Mouse (Mus musculus) lung, adult 2 months (tissue): Measurements from ENCODE around the gene Mab21l3. TPM values are rescaled to one million over a fixed set of nuclear protein-coding genes. Genes with fewer than 3 reads are reported as not detected.
A peak's percentile ranks its signal among the peaks of the same experiment; 100 is the strongest.

Experiments used
- DNase-seq: peaks from one replicate; pipeline ENCODE4 v3.0.0; 2022
- H3K4me1 ChIP-seq: fragments of 200-500 bp; 2 replicates; pipeline ENCODE4 v1.6.1; 2011; ENCODE audit warnings: low read length; ENCODE audit not compliant: control insufficient read depth, insufficient read depth
- H3K4me3 ChIP-seq: fragments of 200-500 bp; replicated peaks from 2 replicates; pipeline ENCODE3; 2011; ENCODE audit warnings: low read depth, mild to moderate bottlenecking, control low read depth, low read length; ENCODE audit errors: extremely low read depth
- CTCF ChIP-seq: fragments of 200-500 bp; IDR thresholded peaks from 2 replicates; pipeline ENCODE4 v1.5.1; 2011; ENCODE audit warnings: mild to moderate bottlenecking, low read length, control low read depth; ENCODE audit not compliant: insufficient read depth
- POLR2A ChIP-seq: fragments of 200-500 bp; IDR thresholded peaks from 2 replicates; pipeline ENCODE4 v1.6.1; 2011; ENCODE audit warnings: low read depth, mild to moderate bottlenecking, control low read depth, low read length, borderline replicate concordance; ENCODE audit errors: extremely low read depth
- WGBS: fragments of 180-500 bp; shearing (Covaris S2); methylation state at CpG from one replicate; pipeline ENCODE4 v1.1.7; 2018; 5-methylcytosine and 5-hydroxymethylcytosine counted together
- polyA plus RNA-seq: library from polyadenylated mRNA; depleted of rRNA; stranded (reverse); fragments of >200 nt; gene quantifications from 2 replicates; pipeline ENCODE4 v1.2.3, GENCODE M21; 2012

Mab21l3 gene
- polyA plus RNA-seq, 1 experiment: 0.53 TPM

DNA sequence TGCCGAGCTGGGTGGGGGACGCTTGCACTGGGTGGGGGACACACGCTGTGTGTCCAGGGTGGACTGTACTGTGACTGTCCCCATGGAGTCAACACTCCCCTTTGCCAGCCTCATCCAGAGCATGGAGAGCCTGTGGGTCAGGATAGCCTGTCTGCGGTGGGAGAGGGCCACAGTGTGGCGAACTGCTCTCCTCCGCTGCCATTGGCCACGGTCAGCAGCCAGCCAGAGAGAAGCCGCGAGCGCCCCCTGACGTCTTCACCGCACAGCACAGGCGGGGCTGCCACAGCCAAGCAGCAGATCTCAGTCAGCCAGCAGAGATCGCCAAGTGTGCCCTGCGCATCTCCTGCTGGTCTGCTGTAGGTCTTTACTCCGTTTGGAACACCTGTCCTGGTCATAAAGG lies 42.6 kb downstream of the Mab21l3 start:
- peak; percentile 60 for TF ChIP-seq CTCF
- TF ChIP-seq POLR2A: peak; percentile 19; the same call in 1 of the 2 replicates
- Histone ChIP-seq H3K4me3 (no peak overlapping the region), H3K4me1 (peaks cover 10% of the 10 kb centered on the region)
- peak; percentile 89 for DNase-seq
- 5% methylated on average over 16 of the region's 16 CpGs for WGBS

DNA sequence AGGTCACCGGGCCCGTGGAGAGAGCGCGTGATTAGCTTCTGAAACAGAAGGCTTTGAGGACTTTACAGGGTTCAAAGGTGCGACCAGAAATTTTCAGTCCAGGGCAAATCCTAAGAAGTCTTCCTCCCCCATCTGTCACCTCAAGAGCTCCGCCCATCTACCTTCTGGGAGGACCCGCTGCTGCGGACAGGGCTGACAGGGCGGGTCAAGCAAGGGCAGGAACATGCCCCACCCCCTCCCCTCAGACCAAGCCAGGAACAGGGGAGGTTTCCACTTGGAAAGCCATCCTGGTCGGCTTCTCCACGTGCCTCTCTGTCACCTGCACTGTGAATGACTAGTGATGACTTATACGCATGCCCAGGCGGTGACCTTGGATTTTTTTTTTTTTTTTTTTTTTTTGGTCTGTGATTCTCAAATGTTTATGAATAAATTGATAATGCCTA lies 43.2 kb downstream of the Mab21l3 start:
- no peak for TF ChIP-seq CTCF
- TF ChIP-seq POLR2A: no peak
- peak; percentile 41 for DNase-seq
- Histone ChIP-seq H3K4me3 (no peak overlapping the region), H3K4me1 (peaks cover 10% of the 10 kb centered on the region)
- 46% methylated on average over 13 of the region's 13 CpGs for WGBS

DNA sequence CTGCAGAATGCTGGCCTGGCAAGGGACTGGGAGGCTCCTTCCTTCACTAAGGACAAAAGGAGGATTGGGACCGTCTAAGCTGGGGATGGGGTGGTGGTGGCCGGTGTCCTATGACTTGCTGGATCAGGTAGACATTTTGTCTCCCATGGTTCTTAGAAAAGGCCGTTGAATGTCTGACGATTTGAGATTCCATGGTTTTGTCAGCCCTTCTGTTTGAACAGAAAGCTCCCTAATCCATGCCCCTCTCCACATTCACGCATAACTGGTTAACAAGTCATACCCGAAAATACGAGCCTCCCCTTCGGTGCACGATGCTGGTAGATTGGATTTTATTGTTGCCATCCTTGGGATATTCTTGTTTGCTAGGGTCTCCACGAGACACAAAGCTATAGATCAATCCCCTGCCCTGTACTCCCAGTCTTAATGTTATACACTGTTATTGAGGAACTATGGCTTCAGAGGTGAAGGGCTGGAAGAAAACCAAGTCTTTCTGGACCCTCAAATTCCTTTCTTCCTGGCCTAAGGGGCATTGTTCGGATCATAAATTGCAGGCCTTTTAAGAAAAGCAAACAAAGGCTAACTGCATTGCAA lies 43.7 kb downstream of the Mab21l3 start:
- no peak for DNase-seq
- 75% methylated on average over 11 of the region's 11 CpGs for WGBS
- TF ChIP-seq POLR2A (no peak), CTCF (no peak)
- no peak overlapping the region for H3K4me3 ChIP-seq
- peaks cover 10% of the 10 kb centered on the region for H3K4me1 ChIP-seq

DNA sequence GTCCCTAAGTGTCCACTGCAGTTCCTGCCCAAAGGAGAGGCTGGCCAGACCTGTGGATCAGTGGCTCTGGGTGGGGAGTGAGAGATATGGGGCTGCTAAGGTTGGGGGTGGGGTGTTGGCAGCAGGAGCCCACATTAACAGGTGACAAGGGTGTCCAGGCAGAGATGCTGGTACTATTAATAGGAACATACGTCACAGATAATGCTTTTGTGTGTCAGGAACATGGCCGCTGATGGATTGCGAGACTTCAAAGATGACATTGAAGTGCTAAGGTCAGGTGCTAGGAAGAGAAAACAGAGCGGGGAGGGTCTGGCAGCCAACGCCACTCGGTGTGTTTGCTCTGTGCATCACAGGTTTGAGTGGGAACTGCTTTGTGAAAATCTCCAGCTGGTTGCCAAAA lies 44.4 kb downstream of the Mab21l3 start:
- no peak for DNase-seq
- Histone ChIP-seq H3K4me1 (peaks cover 15% of the 10 kb centered on the region), H3K4me3 (no peak overlapping the region)
- no peak for TF ChIP-seq POLR2A
- no peak for TF ChIP-seq CTCF
- WGBS: 68% methylated on average over 6 of the region's 6 CpGs

DNA sequence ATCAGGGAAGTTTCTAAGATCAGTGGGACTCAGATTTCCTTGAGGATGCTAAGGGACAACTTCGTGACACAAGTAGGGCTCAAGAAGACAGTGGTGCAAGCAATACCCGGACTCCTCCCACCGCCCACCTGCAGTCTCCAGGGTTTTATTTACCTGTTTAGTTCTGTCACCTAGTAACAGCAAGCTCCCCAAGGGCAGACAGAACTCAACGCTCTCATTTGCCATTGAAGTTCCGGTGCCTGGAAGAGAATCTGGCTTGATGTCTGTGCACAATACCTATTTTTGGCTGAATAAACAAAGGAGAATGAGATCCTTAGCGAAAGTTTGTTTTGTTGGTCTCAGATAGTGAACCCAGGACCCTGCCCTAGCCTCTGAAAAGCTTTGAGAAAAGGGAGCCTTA lies 45.0 kb downstream of the Mab21l3 start:
- H3K4me3 ChIP-seq: no peak overlapping the region
- TF ChIP-seq CTCF (no peak), POLR2A (no peak)
- H3K4me1 ChIP-seq: peaks cover 15% of the 10 kb centered on the region
- no peak for DNase-seq
- 55% methylated on average over 6 of the region's 6 CpGs for WGBS

DNA sequence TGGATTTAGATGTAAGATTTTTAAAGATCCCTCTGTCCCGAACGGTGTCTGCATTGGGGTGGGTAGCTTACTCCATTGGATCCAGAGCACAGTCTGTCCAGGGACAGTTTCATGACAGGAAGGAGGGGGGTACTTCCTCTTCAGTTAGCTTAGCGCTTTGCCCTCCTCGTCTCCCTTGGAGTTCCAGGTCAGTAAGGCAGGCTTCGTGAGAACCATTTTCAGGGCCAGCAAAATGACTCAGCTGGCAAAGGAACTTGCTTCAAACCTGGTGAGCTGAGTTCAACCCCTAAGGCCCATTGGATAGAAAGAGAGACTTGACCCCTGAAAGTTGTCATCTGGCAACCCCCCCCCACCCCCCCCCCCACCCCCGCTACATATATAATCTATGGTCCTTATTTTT lies 46.0 kb downstream of the Mab21l3 start:
- DNase-seq: no peak
- TF ChIP-seq CTCF (no peak), POLR2A (no peak)
- WGBS: 54% methylated on average over 6 of the region's 6 CpGs
- H3K4me3 ChIP-seq: no peak overlapping the region
- peaks cover 15% of the 10 kb centered on the region for H3K4me1 ChIP-seq

DNA sequence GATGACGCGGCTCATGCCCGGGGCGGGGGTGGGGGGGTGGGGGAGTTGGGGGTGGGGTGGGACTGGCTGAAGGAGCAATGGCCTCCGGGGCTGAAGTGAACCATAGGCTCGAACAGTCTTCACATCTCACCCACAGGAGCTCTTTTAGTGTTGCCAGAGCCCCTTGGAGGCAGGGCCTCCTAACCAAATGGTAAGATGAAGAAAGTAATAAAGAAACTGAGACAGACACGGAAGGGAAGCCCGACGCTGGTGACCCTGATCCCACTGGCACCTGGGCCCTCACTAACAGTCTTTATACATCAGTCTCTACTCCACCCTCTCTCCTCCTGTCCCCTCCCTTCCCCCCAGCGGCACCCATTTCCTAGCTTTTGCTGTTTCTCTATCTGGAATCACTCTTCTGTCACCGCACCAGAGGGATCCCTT lies 48.2 kb downstream of the Mab21l3 start:
- no peak for DNase-seq
- no peak for TF ChIP-seq CTCF
- TF ChIP-seq POLR2A: no peak
- 52% methylated on average over 11 of the region's 11 CpGs for WGBS
- Histone ChIP-seq H3K4me1 (0 out of 2 replicates have a peak, but pooled peaks cover 5% of the 10 kb centered on the region), H3K4me3 (no peak overlapping the region)

DNA sequence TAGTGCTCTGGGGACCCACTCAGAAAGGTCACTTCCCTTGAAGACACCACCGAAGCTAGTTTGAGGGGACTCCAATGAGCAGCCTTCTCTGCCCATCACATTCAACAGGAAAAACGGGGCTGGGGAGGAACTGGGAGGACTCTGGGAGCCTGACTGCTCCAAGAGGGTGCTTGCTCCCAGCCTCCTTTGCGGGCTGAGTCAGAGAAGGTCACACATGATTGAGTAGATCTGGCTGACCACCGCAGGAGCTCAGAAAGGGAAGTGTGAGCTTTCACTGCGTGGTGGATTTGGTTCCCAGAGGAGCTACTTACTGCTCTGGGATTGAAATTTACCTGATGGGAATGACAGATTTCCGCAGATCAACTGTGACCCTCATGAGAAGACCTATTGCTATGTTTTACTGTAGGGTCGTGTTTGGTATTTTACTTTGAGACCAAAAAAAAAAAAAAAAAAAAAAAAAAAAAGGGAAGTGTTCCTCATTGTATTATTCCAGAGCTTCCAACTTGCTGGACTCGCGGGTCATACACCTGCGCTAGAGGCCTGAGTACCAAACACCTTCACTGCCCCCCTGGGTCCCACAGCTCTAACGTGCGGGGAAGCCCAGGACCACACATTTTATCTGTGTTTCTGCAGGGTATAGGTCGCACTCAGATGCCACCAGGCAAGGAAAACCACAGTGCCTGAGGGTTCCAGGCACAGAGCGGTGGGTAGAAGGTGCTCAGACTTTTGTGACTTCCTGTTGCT lies 48.7 kb downstream of the Mab21l3 start:
- no peak overlapping the region for H3K4me3 ChIP-seq
- 0 out of 2 replicates have a peak, but pooled peaks cover 5% of the 10 kb centered on the region for H3K4me1 ChIP-seq
- DNase-seq: no peak
- 52% methylated on average over 14 of the region's 14 CpGs for WGBS
- TF ChIP-seq POLR2A (no peak), CTCF (no peak)

DNA sequence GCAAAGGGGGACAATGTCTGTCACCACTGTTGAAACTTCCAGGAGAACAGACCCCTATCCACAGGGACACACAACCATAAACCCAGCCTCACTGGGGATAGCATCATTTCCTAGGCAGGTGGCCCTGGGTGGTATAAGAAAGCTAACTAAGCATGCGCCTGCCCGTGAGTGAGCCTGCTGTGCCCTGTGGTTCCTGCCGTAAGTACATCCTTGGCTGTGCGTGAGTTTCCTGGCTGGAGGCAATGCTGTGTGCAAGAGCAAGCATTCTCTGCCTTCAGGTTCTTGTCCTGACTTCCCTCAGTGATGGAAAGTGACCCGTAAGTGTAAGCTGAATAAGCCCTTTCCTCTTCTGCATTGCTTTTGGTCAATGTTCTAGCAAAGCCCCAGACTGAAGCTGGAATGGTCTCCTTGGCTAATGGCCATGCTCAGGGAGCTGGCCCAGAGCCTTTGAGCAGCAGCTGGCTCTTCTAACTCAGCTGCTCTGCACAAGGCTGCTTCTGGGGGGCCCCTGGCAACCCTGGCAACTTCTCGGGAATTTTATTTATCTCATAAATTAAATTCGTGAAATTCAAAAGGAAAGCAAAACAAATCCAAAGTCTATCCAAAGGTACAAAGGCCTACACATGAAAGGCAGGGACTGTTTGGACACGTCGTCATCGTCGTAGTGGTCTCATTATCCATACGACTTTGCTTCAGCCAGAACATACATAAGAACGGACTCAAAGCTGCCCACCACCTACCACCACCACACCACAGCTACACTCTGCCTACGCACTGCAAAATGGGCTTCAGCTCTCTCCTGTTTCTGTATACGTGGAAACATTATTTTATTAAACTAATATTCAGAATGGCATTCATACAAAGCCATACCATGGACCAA lies 50.7 kb downstream of the Mab21l3 start:
- Histone ChIP-seq H3K4me3 (no peak overlapping the region), H3K4me1 (0 out of 2 replicates have a peak, but pooled peaks cover 5% of the 10 kb centered on the region)
- DNase-seq: no peak
- TF ChIP-seq CTCF (no peak), POLR2A (no peak)
- 73% methylated on average over 15 of the region's 15 CpGs for whole genome bisulfite sequencing
